Mouse (Mus musculus): ENCODE results near the gene Mylk.

Gene Mylk

DNA sequence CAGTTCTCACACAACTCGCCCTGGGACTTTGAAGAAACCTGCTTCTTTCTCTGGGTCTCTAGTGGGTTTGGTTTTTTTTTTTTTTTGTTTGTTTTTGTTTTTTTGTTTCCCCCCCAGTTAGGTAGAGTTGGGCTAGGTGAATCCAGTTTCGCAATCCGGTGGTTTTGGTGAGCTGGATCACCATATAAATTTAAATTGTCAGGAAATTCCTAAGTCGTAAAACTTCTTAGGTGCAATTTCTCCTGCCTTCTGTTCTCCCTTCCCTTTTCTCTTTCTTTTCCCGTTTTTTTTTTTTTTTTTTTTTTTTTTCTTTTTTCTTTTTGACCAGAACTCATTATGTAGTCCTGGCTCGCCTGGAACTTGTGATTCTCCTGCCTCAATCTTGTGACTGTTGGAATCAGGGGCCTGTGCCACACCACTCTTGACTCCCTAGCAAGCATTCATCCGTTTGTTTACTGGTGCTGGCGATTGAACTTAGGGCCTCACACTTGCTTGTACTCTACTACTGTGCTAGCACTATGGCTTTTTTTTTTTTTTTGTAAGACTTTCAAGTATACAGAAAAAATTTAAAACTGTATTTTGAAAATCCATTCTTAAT is 278.2 kb downstream of the Mylk start:
- DNase-seq (ENCODE audit: low read depth): no peak

DNA sequence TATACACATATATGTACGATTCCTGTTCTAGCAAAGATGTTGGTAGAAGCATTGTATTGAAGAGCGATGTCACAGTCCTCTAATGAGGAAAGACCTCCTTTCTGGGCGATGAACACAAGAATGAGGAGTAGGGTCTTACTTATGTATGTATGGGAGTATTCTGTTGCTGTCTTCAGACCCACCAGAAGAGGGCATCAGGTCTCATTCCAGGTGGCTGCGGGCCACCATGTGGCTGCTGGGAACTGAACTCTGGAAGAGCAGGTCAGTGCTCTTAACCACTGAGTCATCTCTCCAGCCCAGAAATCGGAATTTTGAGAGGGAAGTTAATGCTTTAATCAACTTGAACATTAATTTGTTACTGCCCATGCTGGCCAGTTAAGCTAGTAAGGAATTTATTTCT is 279.3 kb downstream of the Mylk start:
- peak; percentile 50 for DNase-seq (ENCODE audit: low read depth)

DNA sequence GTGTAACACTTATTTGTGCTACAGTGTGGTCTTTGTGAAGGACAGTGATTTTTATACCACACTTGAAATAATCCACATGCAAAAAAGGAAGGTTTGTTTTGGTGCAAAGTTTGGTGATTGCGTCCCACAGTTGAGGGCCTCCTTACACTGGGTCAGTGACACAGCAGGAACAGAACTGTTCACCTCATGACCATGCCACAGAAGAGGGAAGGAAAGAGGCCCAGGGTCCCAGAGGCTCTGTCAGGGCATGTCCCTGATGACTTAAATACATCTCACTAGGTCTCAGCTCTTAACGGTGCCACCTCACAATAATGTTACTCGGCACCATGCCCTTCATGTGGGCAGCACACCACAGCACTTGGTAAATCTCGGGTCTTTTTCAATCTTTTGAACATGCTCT is 280.3 kb downstream of the Mylk start:
- no peak for DNase-seq (ENCODE audit: low read depth)

DNA sequence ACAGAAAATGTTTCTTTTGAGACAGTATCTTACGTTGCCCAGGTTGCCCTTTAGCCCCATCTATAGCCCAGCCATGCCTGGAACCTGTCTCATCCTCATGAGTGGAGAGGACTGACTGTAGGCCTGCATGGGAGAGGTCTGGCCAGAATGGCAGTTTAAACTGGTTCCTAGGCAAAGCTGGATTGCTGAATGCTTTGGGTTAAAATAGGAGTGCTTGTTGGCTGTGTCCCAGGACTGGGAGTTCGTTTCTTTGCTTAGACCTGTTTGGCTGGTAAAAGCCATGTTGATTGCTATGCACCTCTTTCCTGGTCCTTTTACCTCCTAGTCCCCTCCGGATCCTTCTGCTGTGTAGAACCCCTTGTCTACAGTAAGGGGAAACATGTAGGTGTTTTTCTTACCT is 288.2 kb downstream of the Mylk start:
- DNase-seq (ENCODE audit: low read depth): no peak

DNA sequence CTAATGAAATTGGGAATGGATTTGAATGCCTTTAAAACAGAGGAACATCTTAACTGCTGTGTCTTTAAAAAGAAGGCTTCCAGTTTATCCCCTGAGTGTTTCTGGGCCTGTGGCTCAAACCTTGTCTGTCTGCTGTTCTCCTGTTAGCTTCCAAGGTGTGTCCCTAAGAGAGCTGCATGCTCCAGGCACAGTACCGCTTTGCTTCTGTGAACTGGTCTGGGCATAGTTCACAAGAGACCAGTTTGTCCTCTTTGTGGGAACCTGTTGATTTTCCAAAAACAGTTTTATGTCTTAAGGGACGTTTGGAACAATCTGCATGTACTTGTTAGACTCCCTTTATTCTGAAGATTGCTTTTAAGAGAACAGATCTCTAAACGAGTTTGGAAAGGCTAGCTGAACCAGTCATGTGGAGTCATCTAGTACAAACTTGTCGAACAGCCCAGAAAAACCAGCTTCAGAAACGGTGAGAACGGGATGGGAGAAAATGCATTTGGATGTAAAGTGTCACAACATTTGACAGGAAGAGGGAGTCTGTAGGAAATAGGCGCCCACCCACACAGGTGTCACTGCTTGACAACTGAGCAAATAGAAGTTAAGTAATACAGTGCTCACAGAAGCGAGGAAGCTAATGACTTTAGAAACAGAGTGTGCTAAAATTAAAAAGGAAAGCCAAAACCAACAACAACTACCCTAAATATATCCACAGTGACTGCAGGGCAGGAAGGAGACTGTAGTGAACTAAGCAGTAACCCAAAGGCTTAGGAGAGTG is 289.0 kb downstream of the Mylk start:
- DNase-seq (ENCODE audit: low read depth): no peak

DNA sequence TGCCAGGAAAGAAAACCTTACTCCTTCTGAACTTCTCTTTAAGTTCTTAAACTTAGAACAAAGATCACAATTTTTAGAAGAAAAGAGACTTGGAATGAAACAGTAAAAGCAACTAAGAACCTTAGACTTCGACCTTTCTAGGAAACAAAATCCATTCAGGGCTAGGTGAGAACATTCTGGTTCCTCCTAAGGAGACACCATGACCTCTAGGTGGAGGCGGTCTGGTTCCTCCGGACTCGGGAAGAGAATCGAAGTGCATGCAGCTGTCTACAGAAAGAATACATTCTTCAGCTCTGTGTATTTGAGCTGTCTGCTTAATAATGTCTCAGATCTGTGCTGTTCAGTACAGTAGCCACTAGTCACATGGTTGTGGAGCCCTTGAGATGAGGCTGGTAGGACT is 290.0 kb downstream of the Mylk start:
- DNase-seq (ENCODE audit: low read depth): no peak

DNA sequence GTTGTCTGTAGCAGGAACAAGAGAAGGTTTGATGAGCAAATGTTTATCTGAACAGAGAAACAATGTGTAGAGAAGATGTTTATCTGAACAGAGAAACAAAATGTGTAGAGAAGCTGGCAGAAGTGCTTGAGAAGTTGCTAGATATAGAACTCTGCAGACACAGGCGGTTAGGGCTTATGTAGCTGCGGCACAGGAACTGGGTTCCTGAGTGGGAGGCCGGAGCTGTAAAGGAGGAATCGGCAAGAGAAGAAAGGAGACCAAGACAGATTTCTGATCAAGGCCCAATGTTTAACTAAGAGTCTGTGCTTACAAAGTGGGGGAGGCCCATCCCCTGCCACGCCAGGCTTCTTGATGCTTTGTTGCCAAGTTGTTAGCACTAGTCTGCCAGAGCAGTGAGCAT is 291.7 kb downstream of the Mylk start:
- DNase-seq (ENCODE audit: low read depth): no peak

DNA sequence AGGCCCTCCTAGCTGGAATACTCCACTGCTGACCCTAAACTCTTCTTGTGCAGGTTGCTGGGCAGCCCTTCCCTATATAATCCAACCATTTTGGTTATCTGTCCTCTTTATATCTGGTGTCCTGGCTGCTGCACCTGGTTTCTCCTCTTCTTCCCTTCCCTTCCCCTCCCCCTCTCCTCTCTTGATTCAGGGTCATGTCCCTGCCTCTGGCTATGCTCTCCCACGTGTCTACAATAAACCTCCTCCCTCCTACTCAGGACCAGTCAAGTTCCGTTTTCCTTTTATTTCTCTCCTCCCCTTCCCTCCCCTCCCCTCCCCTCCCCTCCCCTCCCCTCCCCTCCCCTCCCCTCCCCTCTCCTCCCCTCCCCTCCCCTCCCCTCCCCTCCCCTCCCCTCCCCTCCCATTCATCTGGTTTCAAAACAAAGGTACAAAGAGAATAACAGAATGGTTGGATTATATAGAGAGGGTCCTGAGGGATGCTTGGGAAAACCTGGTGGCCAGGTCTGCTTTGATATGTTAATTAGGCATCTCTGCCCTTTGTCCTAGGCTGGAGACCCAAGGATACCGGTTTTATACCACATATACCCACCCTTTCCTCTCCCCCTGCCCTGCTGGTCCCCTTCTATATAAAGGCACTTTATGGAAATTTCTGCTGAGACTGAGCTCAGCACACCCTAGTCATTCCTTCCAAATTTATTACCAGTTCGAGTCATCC is 293.5 kb downstream of the Mylk start:
- no peak for DNase-seq (ENCODE audit: low read depth)

DNA sequence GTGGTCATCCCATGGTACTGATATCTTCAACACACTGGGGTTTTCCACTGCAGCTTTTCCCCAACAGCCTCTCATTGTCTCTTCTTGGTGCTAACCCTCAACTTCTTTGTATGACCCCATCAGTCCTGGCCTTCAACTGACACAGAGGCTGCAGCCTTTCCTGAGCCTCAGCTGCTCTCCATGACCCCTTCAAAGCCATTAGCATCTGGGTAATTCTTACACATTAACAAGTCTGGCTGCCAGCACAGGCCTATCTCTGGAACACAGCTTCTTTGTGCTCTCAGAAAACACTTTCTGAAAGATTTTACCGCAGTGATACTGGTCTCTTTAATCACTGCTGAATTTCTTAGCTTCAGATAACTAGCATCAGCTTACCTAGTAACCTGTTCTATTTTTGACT is 295.1 kb downstream of the Mylk start:
- no peak for DNase-seq (ENCODE audit: low read depth)

DNA sequence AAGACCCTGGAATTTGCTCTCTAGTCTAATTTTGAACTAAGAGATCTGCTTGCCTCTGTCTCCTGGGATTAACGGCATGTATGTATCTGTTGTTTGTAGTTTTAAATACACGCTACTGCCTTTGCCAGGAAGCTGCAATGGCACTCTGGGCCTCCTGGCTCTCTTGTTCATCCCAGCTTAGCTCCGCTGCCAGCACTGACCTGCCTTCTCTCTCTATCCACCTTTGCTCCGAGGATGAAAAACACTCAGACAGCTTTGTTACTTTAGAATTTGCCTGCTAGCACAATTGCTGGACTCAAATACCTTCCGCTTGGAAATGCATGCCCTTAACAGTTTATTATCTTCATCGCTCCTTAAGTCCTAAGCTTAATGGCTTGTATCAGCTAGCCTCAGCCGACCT is 296.0 kb downstream of the Mylk start:
- no peak for DNase-seq (ENCODE audit: low read depth)

DNA sequence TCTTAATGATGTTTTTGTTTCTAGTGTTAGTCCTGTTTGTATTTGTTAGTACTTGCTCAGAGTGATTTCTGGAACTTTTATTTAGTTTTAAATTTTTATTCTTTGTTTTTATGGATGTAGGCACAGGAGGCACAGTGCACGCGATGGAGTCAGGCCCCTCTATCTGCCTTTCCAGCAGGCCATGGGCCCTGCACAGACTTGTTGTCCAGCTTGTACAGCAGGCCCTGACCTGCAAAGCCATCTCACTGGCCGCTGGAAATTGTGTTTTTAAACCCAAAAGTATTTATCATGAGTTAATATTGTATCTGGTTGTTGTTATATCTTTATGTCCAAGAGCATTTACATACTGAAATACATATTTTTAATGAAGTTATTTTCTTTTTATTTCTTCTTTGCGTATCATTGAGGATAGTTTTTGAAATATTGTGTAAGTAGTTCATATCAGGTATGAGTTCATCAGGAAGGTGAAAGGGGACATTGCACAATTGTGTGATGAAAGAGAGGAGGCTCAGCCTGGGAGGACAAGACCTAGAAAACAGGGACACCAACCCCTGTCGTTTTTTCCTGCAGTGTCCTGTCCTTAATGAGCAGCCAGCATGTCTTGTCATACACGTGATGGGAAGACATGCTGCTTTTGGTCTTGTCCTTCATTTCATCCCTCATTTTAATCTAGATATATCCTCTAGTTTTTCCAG is 301.2 kb downstream of the Mylk start:
- no peak for DNase-seq (ENCODE audit: low read depth)

DNA sequence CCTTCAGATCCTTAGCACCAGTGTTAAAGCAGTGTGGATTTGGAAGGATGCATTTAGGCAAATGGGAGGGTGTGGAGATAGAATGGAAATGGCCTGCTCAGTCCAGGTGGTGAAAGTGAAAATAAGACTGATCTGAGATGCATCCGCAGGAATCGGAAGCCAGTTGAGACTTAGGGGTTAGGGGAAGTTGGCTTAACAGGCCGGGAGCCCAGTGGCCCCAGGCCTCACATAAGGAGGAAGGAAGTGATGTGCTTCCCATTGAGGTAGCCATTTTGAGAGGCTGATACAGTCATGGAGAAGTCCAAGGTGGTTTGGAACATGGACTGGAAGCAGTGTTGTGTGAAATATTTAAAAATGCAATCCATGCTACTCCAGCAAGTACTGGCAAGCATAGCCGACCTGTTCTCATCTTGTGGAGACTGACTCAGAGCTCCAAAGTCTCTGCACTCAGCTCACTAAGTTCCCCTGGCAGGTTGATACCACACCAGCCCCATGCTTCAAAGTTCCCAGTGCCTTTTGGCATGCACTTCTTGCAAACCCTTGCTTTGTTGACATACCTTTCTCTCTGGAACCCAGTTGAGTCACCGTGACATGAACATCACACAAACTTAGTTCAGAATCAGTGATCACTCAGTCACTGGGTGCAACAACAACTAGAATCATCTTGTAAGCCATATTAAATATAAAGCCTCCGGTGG is 302.4 kb downstream of the Mylk start:
- no peak for DNase-seq (ENCODE audit: low read depth)

DNA sequence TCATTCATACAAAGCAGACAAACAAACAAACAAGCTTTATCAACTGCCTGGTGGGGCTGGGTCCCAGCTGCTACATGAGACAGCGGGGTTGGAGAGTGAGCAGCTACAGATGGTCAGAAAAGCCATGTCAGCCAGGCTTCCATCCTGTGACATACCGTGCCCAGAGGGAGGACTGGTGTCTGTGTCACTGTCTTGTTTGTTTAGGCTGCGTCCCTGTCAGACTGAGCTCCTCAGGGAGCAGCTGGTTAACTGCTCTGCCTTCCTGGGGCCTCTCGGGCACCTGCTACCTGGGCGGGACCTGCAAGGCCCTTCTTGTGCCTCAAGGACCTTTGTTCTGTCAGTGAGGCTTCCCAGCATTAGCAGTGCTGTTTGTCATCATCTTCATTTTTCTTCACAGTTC is 306.1 kb downstream of the Mylk start:
- no peak for DNase-seq (ENCODE audit: low read depth)

Data from NIH3T3 (cell line).